8 mouse cellular contexts compared by ENCODE assay signal in the genomic region with DNA sequence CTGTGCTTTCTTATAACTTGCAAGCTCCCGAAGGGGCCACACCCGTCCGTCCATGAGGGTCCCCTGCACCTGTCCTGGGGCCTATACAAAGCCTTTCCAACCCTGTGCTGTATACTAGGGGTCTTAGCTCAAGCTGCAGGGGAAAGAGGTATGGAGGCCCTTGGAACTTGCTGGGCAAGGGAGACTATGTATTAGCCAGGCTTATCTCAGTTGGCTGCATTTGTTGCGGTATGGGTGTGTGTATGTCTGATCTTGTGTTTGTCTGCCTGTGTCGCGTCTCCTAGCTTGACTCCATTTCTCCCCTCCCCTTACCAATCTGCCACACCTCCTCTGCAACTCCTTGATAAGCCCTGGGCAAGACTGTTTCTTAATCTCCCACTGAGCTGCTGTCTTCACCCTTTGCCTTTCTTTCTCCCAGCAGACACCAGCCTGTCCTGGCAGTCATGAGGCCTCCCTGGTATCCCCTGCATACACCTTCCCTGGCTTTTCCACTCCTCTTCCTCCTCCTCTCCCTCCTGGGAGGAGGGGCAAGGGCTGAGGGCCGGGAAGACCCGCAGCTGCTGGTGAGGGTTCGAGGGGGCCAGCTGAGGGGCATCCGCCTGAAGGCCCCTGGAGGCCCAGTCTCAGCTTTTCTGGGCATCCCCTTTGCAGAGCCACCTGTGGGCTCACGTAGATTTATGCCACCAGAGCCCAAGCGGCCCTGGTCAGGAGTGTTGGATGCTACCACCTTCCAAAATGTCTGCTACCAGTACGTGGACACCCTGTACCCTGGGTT. TPM values are rescaled to one million over a fixed set of nuclear protein-coding genes. Genes with fewer than 3 reads are reported as not detected.
DNase-seq lines count a peak whose midpoint lies in the region; ATAC-seq and TF ChIP-seq lines count a peak whose summit lies in the region.

No protein-coding gene starts in this region.

- WGBS in embryonic facial prominence, embryonic 15.5 days, result 55% methylated on average over 13 of the region's 13 CpGs
- WGBS in liver, embryonic 11.5 days, result 33% methylated on average over 13 of the region's 13 CpGs

- H3K9me3 ChIP-seq in embryonic facial prominence, embryonic 15.5 days (replicated peaks), result no peaks in the 10 kb centered on the region
- no peaks in the 10 kb centered on the region for H3K9me3 ChIP-seq in liver, embryonic 11.5 days (ENCODE audit: control insufficient read depth, low read length)

- H3K27ac ChIP-seq in layer of hippocampus, adult 2 months, result no peak overlapping the region; the same call in 1 of the 2 replicates
- no peak overlapping the region; the same call in 1 of the 2 replicates for H3K27ac ChIP-seq in embryonic facial prominence, embryonic 15.5 days (replicated peaks)
- peak overlapping the region; percentile 100 for H3K27ac ChIP-seq in liver, embryonic 11.5 days (ENCODE audit: low read depth, low read length)

- H3K36me3 ChIP-seq in embryonic facial prominence, embryonic 15.5 days, result no peaks in the 10 kb centered on the region
- 0 out of 2 replicates have a peak, but pooled peaks cover 2% of the 10 kb centered on the region for H3K36me3 ChIP-seq in liver, embryonic 11.5 days (ENCODE audit: control insufficient read depth, insufficient read depth, low read length)

- no peak overlapping the region for H3K9ac ChIP-seq in embryonic facial prominence, embryonic 15.5 days
- peak overlapping the region; percentile 87 for H3K9ac ChIP-seq in liver, embryonic 11.5 days (ENCODE audit: low read depth, low read length)

- H3K4me1 ChIP-seq in embryonic facial prominence, embryonic 15.5 days, result peaks cover 40% of the 10 kb centered on the region
- H3K4me1 ChIP-seq in liver, embryonic 11.5 days (replicated peaks; ENCODE audit: control insufficient read depth, insufficient read depth, low read length), result peaks cover 50% of the 10 kb centered on the region

- peak overlapping the region; percentile 85 for H3K4me2 ChIP-seq in embryonic facial prominence, embryonic 15.5 days (replicated peaks)
- peak overlapping the region; percentile 99 for H3K4me2 ChIP-seq in liver, embryonic 11.5 days

- no peak for ATAC-seq in embryonic facial prominence, embryonic 15.5 days (ENCODE audit: insufficient number of reproducible peaks, low FRiP score, low TSS enrichment, low read depth)
- peak; percentile 75 for ATAC-seq in liver, embryonic 11.5 days (replicated peaks; ENCODE audit: low FRiP score)
- no peak for ATAC-seq in inflammation-experienced regulatory T-cells, adult 6 months

- peak overlapping the region; percentile 53 for H3K4me3 ChIP-seq in layer of hippocampus, adult 2 months
- H3K4me3 ChIP-seq in embryonic facial prominence, embryonic 15.5 days (replicated peaks), result peak overlapping the region; percentile 43
- peak overlapping the region; percentile 68 for H3K4me3 ChIP-seq in liver, embryonic 11.5 days (ENCODE audit: low read depth, low read length)

- DNase-seq in layer of hippocampus, adult 2 months (ENCODE audit: low spot score in 2 of 2), result no peak
- DNase-seq in layer of hippocampus, postnatal 25 days (ENCODE audit: extremely low spot score in 1 of 2, low spot score in 1 of 2), result no peak
- peak; percentile 82 for DNase-seq in liver, embryonic 11.5 days (ENCODE audit: low spot score)
- DNase-seq in spleen, postnatal 36 days (ENCODE audit: low spot score in 2 of 2), result peak; percentile 68 to 81
- DNase-seq in embryo, embryonic 10 days (ENCODE audit: low spot score), result no peak
- DNase-seq in kidney, adult 9 months, result no peak

- H3K27me3 ChIP-seq in embryonic facial prominence, embryonic 15.5 days, result peaks cover 46% of the 10 kb centered on the region
- peaks cover 31% of the 10 kb centered on the region for H3K27me3 ChIP-seq in liver, embryonic 11.5 days (replicated peaks; ENCODE audit: control insufficient read depth, insufficient read depth, low read length)

- TF ChIP-seq CTCF in layer of hippocampus, adult 2 months (conservative IDR thresholded peaks at IDR 0.05), result no peak

RNA-seq across cellular contexts. Expression of gene Ache, which starts 2.5 kb away (rescaled TPM):
- 10 to 100 TPM; 58.5 to 62.3 TPM for total RNA-seq in layer of hippocampus, adult 2 months (2021)
- 10 to 100 TPM; 63.8 to 67.6 TPM for total RNA-seq in layer of hippocampus, postnatal 25 days (2021)
- polyA plus RNA-seq in embryonic facial prominence, embryonic 15.5 days (2015; fragmentation: Nextera tagmentation; extraction: Ambion mirVana), result 19.0 and 24.0 TPM in 2 replicates
- polyA plus RNA-seq in liver, embryonic 11.5 days (2014; fragmentation: Nextera tagmentation; extraction: Ambion mirVana), result 22.7 and 23.3 TPM in 2 replicates
- not detected for polyA plus RNA-seq in inflammation-experienced regulatory T-cells, adult 6 months (2017; shearing (Covaris generic))

RNA-seq across cellular contexts. Expression of gene Ufsp1, which starts 4.7 kb away (rescaled TPM):
- total RNA-seq in layer of hippocampus, adult 2 months (2021), result 10 to 100 TPM; 12.4 to 13.8 TPM
- 10 to 100 TPM; 14.3 to 16.0 TPM for total RNA-seq in layer of hippocampus, postnatal 25 days (2021)
- polyA plus RNA-seq in embryonic facial prominence, embryonic 15.5 days (2015; fragmentation: Nextera tagmentation; extraction: Ambion mirVana), result 10.9 and 11.0 TPM in 2 replicates
- 13.3 and 13.5 TPM in 2 replicates for polyA plus RNA-seq in liver, embryonic 11.5 days (2014; fragmentation: Nextera tagmentation; extraction: Ambion mirVana)
- polyA plus RNA-seq in inflammation-experienced regulatory T-cells, adult 6 months (2017; shearing (Covaris generic)), result 1 to 10 TPM in 2 of 3 experiments, under 1 TPM in 1; 0.32 to 2.0 (median 1.5) TPM

RNA-seq across cellular contexts. Expression of gene Srrt, which starts 17.7 kb away (rescaled TPM):
- total RNA-seq in layer of hippocampus, adult 2 months (2021), result 100 to 1,000 TPM; 223 to 232 TPM
- total RNA-seq in layer of hippocampus, postnatal 25 days (2021), result 100 to 1,000 TPM; 164 to 213 TPM
- 124 TPM in 2 replicates for polyA plus RNA-seq in embryonic facial prominence, embryonic 15.5 days (2015; fragmentation: Nextera tagmentation; extraction: Ambion mirVana)
- polyA plus RNA-seq in liver, embryonic 11.5 days (2014; fragmentation: Nextera tagmentation; extraction: Ambion mirVana), result 165 and 169 TPM in 2 replicates
- 10 to 100 TPM; 58.1 to 76.1 (median 61.2) TPM for polyA plus RNA-seq in inflammation-experienced regulatory T-cells, adult 6 months (2017; shearing (Covaris generic))

RNA-seq across cellular contexts. Expression of gene Trip6, which starts 24.4 kb away (rescaled TPM):
- total RNA-seq in layer of hippocampus, adult 2 months (2021), result 1 to 10 TPM; 4.8 to 7.3 TPM
- total RNA-seq in layer of hippocampus, postnatal 25 days (2021), result 1 to 10 TPM; 4.6 to 6.4 TPM
- 112 and 117 TPM in 2 replicates for polyA plus RNA-seq in embryonic facial prominence, embryonic 15.5 days (2015; fragmentation: Nextera tagmentation; extraction: Ambion mirVana)
- polyA plus RNA-seq in liver, embryonic 11.5 days (2014; fragmentation: Nextera tagmentation; extraction: Ambion mirVana), result 31.0 and 31.6 TPM in 2 replicates
- polyA plus RNA-seq in inflammation-experienced regulatory T-cells, adult 6 months (2017; shearing (Covaris generic)), result 1 to 10 TPM; 1.4 to 1.7 (median 1.6) TPM

RNA-seq across cellular contexts. Expression of gene Slc12a9, which starts 43.6 kb away (rescaled TPM):
- total RNA-seq in layer of hippocampus, adult 2 months (2021), result 10 to 100 TPM; 27.9 to 28.4 TPM
- 10 to 100 TPM; 24.9 to 32.8 TPM for total RNA-seq in layer of hippocampus, postnatal 25 days (2021)
- polyA plus RNA-seq in embryonic facial prominence, embryonic 15.5 days (2015; fragmentation: Nextera tagmentation; extraction: Ambion mirVana), result 14.8 and 16.3 TPM in 2 replicates
- polyA plus RNA-seq in liver, embryonic 11.5 days (2014; fragmentation: Nextera tagmentation; extraction: Ambion mirVana), result 6.4 and 7.0 TPM in 2 replicates
- 10 to 100 TPM in 2 of 3 experiments, 1 to 10 TPM in 1; 6.0 to 15.2 (median 11.0) TPM for polyA plus RNA-seq in inflammation-experienced regulatory T-cells, adult 6 months (2017; shearing (Covaris generic))

Comparison
In these comparisons a context has a peak if more than half of its experiments do, and no peak if none do; other contexts are left out.
1. DNase-seq: peak in liver, embryonic 11.5 days (single experiment) and spleen, postnatal 36 days (2 of 2); none in layer of hippocampus, adult 2 months (0 of 2), layer of hippocampus, postnatal 25 days (0 of 2), embryo, embryonic 10 days (single experiment) and kidney, adult 9 months (single experiment).
2. RNA of gene Ache, which starts 2.5 kb away (polyA plus RNA-seq): 22.7 to 23.3 TPM in liver, embryonic 11.5 days and 19.0 to 24.0 TPM in embryonic facial prominence, embryonic 15.5 days; not detected in inflammation-experienced regulatory T-cells, adult 6 months; every median in the first group is over 10 times any median in the second.
3. Peak in every context shown above with its lines, with median percentiles within 50 percentile points of each other: H3K4me3 ChIP-seq.